Mouse (Mus musculus) lung, embryonic 15.5 days (tissue): Measurements from ENCODE around the gene C5ar1. TPM values are rescaled to one million over a fixed set of nuclear protein-coding genes. Genes with fewer than 3 reads are reported as not detected.
"Not testable (repeated sequence)": the region's sequence is repeated elsewhere in the genome, so short reads cannot be mapped to it uniquely, and the experiment has no call there.

Experiments used
- ATAC-seq: fragments of 200-750 bp; cut with Nextera tagmentation; 2 replicates; pipeline ENCODE4 v1.8.0; 2017; ENCODE audit warnings: moderate number of reproducible peaks, borderline replicate concordance; ENCODE audit not compliant: low FRiP score, low TSS enrichment; ENCODE audit errors: extremely low read depth
- H3K27ac ChIP-seq: fragments of 300-500 bp; sonication (generic); 2 replicates; pipeline ENCODE4 v1.5.1; 2015; ENCODE audit warnings: moderate library complexity, mild to moderate bottlenecking, inconsistent platforms
- H3K27me3 ChIP-seq: fragments of 300-500 bp; sonication (generic); 2 replicates; pipeline ENCODE4 v1.6.1; 2015; ENCODE audit warnings: inconsistent platforms
- H3K36me3 ChIP-seq: fragments of 300-500 bp; sonication (generic); 2 replicates; pipeline ENCODE4 v1.6.1; 2015; ENCODE audit warnings: inconsistent platforms
- H3K4me1 ChIP-seq: fragments of 300-500 bp; sonication (generic); 2 replicates; pipeline ENCODE4 v1.6.1; 2015; ENCODE audit warnings: inconsistent platforms
- H3K4me2 ChIP-seq: fragments of 300-500 bp; sonication (generic); 2 replicates; pipeline ENCODE4 v1.6.1; 2015; ENCODE audit warnings: inconsistent platforms, mild to moderate bottlenecking, moderate library complexity
- H3K4me3 ChIP-seq: fragments of 300-500 bp; sonication (generic); 2 replicates; pipeline ENCODE4 v1.5.1; 2015; ENCODE audit warnings: mild to moderate bottlenecking, inconsistent platforms
- H3K9ac ChIP-seq: fragments of 300-500 bp; sonication (generic); 2 replicates; pipeline ENCODE4 v1.6.1; 2015; ENCODE audit warnings: inconsistent platforms
- H3K9me3 ChIP-seq: fragments of 300-500 bp; sonication (generic); 2 replicates; pipeline ENCODE4 v1.6.1; 2016; ENCODE audit warnings: inconsistent platforms
- WGBS: fragments of 180-500 bp; shearing (Covaris S2); methylation state at CpG from one replicate; pipeline ENCODE4 v1.1.7; 2015; 5-methylcytosine and 5-hydroxymethylcytosine counted together
- polyA plus RNA-seq: library from polyadenylated mRNA; unstranded; fragments of >200 nt; fragmentation: Nextera tagmentation; extraction: Ambion mirVana; gene quantifications from 2 replicates; pipeline ENCODE4 v1.2.1, GENCODE M21; 2015

Gene C5ar1
- polyA plus RNA-seq, 1 experiment from 2014 or later, result 2.5 TPM

DNA sequence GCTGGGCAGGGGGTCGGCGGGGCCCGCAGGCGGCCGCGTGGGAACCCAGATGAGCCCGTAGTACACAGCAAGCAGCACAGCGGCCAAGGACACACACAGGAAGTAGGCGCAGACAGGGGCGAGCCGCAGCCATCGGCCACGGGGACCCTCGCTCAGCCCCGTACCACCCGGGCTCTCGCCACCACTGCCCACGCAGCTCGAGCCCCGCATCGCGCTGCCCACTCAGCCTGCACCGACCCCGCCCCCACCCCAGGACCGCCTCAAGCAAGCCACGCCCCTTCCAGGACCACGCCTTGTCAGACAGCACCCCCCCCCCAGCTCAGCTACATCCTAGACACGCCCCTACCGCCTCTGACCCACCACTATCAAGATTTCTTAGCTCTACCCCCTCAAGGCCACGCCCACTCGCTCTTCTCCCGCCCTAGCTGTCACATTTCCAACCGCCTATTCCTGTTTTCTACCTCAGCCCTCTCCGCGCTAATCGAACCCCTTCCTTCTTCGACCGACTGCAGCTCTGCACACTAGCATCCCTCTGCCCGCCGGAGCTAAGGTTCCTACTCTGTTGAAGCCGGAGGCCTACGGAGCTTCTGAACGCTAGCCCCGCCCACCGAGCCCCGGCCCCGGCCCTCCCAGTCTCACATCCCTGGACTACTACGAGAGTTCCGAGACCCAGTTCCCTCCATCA, 13.9 kb upstream of the C5ar1 start, which contains the start of gene Inafm1:
TSS of gene Inafm1 (minus strand) at position 537 of the 685 bp plus-strand sequence.
- H3K9ac ChIP-seq, result peak within 1 kb of the TSS; percentile 84
- ATAC-seq, result peak; percentile 86
- peaks cover 27% of the 10 kb centered on the region for H3K4me1 ChIP-seq
- no peaks in the 10 kb centered on the region for H3K27me3 ChIP-seq
- peak within 1 kb of the TSS; percentile 95 for H3K4me2 ChIP-seq
- peak within 1 kb of the TSS; percentile 83 for H3K4me3 ChIP-seq
- WGBS, result 3% methylated on average over 27 of the region's 49 CpGs
- H3K27ac ChIP-seq, result peak within 1 kb of the TSS; percentile 94
- H3K36me3 ChIP-seq, result peaks cover 32% of the 10 kb centered on the region
- H3K9me3 ChIP-seq, result no peaks in the 10 kb centered on the region

DNA sequence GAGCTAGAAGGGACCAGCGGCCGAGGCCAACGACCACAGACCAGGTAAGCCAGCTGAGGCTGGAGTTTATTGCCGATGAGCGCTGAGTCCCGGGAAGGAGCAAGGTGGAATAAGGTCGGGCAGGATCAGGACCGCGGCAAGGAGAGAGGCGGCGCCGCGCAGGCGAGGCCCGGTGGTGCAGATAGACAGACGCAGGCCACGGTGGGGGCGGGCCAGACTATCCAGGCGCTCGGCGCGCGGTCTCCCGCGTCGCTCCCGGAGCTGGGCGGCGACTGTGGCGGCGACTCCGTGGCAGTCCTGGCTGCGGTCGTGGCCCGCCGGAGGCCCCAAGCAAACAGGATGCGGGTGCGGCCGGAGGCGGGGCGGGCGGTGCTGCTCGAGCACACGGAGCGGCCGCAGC, 13.3 kb upstream of the C5ar1 start:
- under 1% methylated on average over 32 of the region's 46 CpGs for WGBS
- H3K27ac ChIP-seq, result peak overlapping the region; percentile 94

DNA sequence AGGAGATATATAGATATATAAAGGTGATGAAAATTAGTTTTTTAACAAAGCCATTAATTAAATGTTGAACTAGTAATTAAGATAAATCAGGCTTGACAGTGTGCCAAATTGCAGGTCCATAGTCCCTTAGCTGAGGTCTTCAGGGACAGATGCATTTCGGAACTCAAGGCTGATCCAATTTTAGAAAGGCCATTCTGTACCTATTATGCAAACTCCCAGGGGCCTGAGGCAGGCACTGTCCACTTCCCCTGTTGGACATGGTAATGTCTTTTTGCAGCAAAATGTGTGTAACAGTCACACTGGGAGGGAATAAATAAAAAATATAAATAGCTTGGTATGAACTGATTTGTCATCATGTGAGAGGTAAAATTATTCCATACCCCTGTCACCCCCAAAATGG, 11.8 kb upstream of the C5ar1 start:
- Histone ChIP-seq H3K9ac (no peak overlapping the region), H3K4me2 (no peak overlapping the region), H3K27ac (no peak overlapping the region), H3K4me3 (no peak overlapping the region), H3K4me1 (peaks cover 27% of the 10 kb centered on the region), H3K36me3 (peaks cover 12% of the 10 kb centered on the region), H3K27me3 (no peaks in the 10 kb centered on the region), H3K9me3 (no peaks in the 10 kb centered on the region)
- ATAC-seq, result no peak
- WGBS, result 86% methylated on average over 1 of the region's 1 CpGs

More for the DNA sequence above, 13.3 kb upstream of the C5ar1 start:
- peak overlapping the region; percentile 84 for H3K9ac ChIP-seq
- H3K9me3 ChIP-seq, result no peaks in the 10 kb centered on the region
- no peaks in the 10 kb centered on the region for H3K27me3 ChIP-seq
- peak overlapping the region; percentile 95 for H3K4me2 ChIP-seq
- peak; percentile 78 for ATAC-seq
- H3K4me3 ChIP-seq, result peak overlapping the region; percentile 83
- H3K4me1 ChIP-seq, result peaks cover 27% of the 10 kb centered on the region
- H3K36me3 ChIP-seq, result peaks cover 27% of the 10 kb centered on the region

DNA sequence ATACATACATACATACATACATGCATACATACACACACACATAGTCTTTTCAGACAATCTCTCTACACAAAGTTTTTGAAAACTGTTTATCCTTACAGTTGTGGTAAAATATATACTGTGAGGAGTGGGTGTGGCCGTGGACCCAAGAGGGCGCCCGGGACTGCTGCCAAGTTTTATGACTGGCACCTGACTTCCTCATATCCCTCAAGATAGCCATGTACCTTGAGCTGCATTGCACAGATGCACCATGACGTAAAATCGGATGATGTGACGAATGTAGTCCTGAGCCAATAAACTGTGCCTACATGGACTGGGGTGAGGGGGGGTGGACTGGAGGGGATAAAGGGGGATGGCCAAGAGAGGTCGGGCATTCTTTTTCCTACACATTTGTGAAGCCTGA, 7.3 kb upstream of the C5ar1 start:
- not testable (repeated sequence) for H3K9ac ChIP-seq, H3K27ac ChIP-seq, H3K4me3 ChIP-seq, H3K4me1 ChIP-seq, H3K4me2 ChIP-seq, H3K27me3 ChIP-seq, H3K36me3 ChIP-seq, ATAC-seq, H3K9me3 ChIP-seq
- WGBS, result 74% methylated on average over 7 of the region's 7 CpGs

DNA sequence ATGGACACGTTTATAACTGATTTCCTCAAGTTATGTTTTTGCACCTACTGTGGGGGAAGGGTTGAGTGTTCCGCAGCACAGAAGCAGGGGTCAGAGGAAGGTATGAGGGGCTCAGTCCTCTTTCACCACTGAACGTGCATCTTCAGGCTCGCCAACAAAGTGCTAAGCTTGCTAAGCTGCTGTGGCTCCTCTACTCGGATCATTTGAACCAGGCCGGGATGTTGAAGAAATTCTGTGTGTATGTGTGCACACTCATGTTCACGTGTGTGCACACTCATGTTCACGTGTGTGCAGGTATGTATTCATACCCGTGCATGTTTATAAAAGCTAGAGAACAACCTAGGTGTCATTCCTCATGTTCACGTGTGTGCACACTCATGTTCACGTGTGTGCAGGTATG, 6.5 kb upstream of the C5ar1 start:
- H3K27me3 ChIP-seq, result no peaks in the 10 kb centered on the region
- no peaks in the 10 kb centered on the region for H3K4me1 ChIP-seq
- no peak for ATAC-seq
- H3K4me2 ChIP-seq, result no peak overlapping the region
- H3K36me3 ChIP-seq, result no peaks in the 10 kb centered on the region
- H3K4me3 ChIP-seq, result no peak overlapping the region
- H3K27ac ChIP-seq, result no peak overlapping the region
- WGBS, result 82% methylated on average over 11 of the region's 11 CpGs
- no peaks in the 10 kb centered on the region for H3K9me3 ChIP-seq
- no peak overlapping the region for H3K9ac ChIP-seq

DNA sequence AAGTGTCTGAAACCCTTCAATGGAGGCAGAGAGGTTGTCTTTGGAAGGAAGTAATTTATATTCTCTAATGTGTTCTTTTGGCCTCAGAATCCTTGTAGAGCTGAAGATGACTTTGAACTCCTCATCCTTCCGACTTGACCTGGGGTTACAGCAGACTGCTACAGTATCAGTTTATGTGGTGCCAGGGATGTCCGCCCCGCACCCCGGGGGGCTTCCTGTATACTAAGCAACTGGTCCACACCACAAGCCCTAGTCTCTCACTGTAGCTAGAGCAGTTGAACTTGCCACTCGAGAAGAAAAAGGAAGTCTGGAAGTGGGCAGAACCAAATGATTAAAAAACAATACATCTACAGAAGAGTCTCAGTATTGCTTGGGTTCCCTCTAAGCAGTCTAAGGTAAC, 4.5 kb upstream of the C5ar1 start:
- H3K4me1 ChIP-seq, result no peaks in the 10 kb centered on the region
- no peaks in the 10 kb centered on the region for H3K36me3 ChIP-seq
- H3K4me2 ChIP-seq, result no peak overlapping the region
- 77% methylated on average over 5 of the region's 5 CpGs for WGBS
- no peak overlapping the region for H3K27ac ChIP-seq
- no peaks in the 10 kb centered on the region for H3K27me3 ChIP-seq
- ATAC-seq, result no peak
- no peaks in the 10 kb centered on the region for H3K9me3 ChIP-seq
- H3K9ac ChIP-seq, result no peak overlapping the region
- H3K4me3 ChIP-seq, result no peak overlapping the region

DNA sequence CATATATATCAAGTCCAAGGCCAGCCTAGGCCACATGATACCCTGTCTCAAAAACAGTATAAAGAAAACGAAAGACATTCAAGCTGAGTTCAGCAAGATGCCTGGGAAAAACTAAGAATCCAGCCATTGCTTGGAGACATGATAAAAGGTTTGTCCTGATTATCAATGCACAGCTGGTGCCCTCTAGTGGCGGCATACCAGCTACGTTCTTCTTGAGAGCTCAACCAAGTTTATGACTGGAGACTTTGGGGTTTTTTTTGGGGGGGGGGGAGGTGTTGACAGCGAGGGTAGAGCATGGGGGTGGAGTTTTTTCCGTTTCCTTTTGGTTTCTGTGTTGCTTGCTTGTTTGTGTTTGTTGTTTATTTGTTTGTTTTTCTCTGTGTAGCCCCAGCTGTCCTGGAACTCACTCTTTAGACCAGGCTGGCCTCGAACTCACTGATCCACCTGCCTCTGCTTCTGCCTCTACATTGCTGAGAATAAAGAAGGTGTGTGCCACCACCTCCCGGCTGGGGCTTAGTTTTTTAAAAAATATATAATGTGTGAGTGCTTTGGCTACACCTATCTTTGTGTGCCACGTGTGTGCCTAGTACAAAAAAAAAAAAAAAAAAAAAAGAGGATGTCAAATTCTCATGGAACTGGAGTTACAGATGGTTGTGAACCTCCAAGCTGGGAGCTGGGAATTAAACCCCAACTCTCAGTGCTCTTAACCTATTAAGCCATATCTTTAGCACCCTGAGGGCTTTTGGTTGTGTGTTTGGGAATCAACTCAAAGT, 3.9 kb upstream of the C5ar1 start:
- no peaks in the 10 kb centered on the region for H3K9me3 ChIP-seq
- H3K27ac ChIP-seq, result no peak overlapping the region
- H3K9ac ChIP-seq, result no peak overlapping the region
- H3K4me3 ChIP-seq, result no peak overlapping the region
- H3K36me3 ChIP-seq, result no peaks in the 10 kb centered on the region
- no peak for ATAC-seq
- WGBS, result 27% methylated on average over 8 of the region's 8 CpGs
- H3K4me1 ChIP-seq, result no peaks in the 10 kb centered on the region
- H3K27me3 ChIP-seq, result no peaks in the 10 kb centered on the region
- H3K4me2 ChIP-seq, result no peak overlapping the region

DNA sequence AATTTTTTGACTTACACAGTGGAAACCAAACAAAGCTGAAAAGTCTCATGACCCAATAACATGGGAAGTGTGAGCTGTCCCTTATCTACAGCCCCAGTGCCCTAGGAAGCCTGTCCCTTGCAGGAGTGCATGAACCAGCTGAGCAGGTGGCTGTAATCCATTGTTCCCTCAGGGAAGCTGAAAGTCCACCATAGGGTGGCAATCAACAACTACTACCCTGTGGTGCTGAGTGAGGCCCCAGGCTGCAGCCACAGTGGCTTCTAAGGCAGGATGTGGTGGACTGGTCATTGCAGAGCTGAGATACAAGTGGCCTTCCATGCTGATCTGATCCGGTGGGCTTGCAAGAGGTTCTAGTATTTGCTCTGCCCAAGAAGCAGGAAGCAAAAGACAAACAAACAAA, 1.8 kb upstream of the C5ar1 start:
- H3K27ac ChIP-seq, result no peak overlapping the region
- no peak overlapping the region for H3K9ac ChIP-seq
- H3K4me3 ChIP-seq, result no peak overlapping the region
- H3K4me1 ChIP-seq, result no peaks in the 10 kb centered on the region
- ATAC-seq, result no peak
- H3K27me3 ChIP-seq, result no peaks in the 10 kb centered on the region
- no peaks in the 10 kb centered on the region for H3K36me3 ChIP-seq
- WGBS, result 62% methylated on average over 1 of the region's 1 CpGs
- H3K9me3 ChIP-seq, result no peaks in the 10 kb centered on the region
- no peak overlapping the region for H3K4me2 ChIP-seq

DNA sequence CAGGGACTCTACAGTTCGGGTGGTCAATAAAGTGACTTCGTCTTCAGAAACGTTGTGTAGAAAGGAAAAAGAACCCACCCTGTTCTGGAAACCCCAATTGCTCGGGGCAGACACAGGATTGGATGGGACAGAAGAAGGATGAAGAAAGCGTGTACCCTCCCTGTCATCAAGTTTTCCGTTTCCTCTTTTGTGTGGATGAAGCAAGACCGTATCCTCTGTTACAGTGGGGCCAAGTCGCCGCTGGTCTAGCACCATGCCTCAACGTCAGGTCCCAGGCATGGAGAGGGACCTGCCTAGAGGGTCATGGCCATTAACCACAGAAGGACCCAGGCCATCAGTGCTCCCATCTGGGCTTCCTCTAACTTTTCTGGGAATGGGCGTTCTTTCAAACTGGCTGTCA, 1.5 kb downstream of the C5ar1 start:
- WGBS, result 89% methylated on average over 11 of the region's 11 CpGs

DNA sequence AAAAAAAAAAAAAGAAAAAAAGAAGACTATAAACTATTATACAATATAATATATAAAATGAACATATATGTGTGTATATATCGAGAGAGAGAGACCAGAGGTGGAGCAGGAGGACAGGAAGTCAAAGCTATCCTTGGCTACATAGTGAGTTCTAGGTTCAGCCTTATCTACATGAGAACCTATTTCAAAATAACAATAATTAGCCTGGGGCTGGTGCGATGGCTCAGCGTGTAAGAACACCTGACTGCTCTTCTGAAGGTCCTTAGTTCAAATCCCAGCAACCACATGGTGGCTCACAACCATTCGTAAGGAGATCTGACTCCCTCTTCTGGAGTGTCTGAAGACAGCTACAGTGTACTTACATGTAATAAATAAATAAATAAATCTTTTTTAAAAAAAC, 3.4 kb downstream of the C5ar1 start:
- not testable (repeated sequence) for H3K4me3 ChIP-seq, H3K27ac ChIP-seq, H3K9me3 ChIP-seq, H3K4me1 ChIP-seq, H3K36me3 ChIP-seq, H3K27me3 ChIP-seq, ATAC-seq, H3K4me2 ChIP-seq, H3K9ac ChIP-seq
- 80% methylated on average over 4 of the region's 4 CpGs for WGBS

More for the DNA sequence above, 1.5 kb downstream of the C5ar1 start:
- Histone ChIP-seq H3K4me2 (no peak overlapping the region), H3K9me3 (no peaks in the 10 kb centered on the region), H3K4me3 (no peak overlapping the region), H3K27ac (no peak overlapping the region), H3K27me3 (no peaks in the 10 kb centered on the region), H3K36me3 (no peaks in the 10 kb centered on the region), H3K9ac (no peak overlapping the region), H3K4me1 (no peaks in the 10 kb centered on the region)
- no peak for ATAC-seq

DNA sequence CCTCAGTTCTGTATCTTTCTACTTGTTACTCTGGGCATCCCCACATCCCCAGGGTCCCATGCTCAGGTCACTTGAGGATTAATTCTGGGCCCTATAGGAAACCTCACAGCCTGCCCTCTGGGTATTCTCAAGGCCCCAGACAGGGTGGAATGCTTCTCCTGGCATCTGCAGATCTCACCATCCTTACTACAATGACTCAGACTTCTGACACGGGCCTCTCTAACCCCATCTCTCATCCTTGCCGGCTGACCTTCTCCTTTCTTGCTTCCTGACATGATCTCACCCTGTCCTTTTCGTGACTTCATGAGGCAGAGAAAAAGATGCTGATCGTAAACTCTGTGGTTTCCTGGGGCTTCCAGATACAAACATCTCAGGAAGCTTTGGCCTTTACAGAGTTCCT, 5.1 kb downstream of the C5ar1 start:
- Histone ChIP-seq H3K27me3 (no peaks in the 10 kb centered on the region), H3K36me3 (no peaks in the 10 kb centered on the region)
- WGBS, result 38% methylated on average over 4 of the region's 4 CpGs

DNA sequence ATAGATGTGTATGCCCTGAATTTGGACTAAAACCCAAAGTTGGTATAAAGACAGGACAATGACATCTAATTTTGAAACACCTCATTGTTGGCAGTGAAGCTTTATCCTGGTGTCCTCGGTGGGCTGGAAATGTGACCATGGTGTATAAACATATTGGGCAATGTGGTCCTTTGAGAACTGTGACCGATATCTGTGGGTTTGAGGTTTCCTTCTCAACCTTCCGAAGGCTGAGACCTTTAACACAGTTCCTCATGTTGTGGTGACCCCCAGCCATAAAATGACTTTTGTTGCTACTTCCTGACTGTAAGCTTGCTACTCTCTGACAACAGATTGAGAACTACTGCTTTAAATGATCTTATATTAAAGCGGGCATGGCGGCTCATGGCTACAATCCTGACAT, 8.7 kb downstream of the C5ar1 start:
- Histone ChIP-seq H3K9ac (no peak overlapping the region), H3K27me3 (no peaks in the 10 kb centered on the region), H3K36me3 (no peaks in the 10 kb centered on the region), H3K4me3 (no peak overlapping the region), H3K9me3 (no peaks in the 10 kb centered on the region), H3K27ac (no peak overlapping the region), H3K4me2 (no peak overlapping the region), H3K4me1 (no peaks in the 10 kb centered on the region)
- WGBS, result 72% methylated on average over 5 of the region's 5 CpGs
- ATAC-seq, result no peak

More for the DNA sequence above, 5.1 kb downstream of the C5ar1 start:
- no peak for ATAC-seq
- no peak overlapping the region for H3K4me2 ChIP-seq
- no peak overlapping the region for H3K27ac ChIP-seq
- no peak overlapping the region for H3K4me3 ChIP-seq
- no peak overlapping the region for H3K9ac ChIP-seq
- H3K4me1 ChIP-seq, result no peaks in the 10 kb centered on the region
- no peaks in the 10 kb centered on the region for H3K9me3 ChIP-seq
